Mouse (Mus musculus) splenic B cell, adult 2 months (primary cell): Measurements from ENCODE around the gene Dynll1.
"Not testable (repeated sequence)": the region's sequence is repeated elsewhere in the genome, so short reads cannot be mapped to it uniquely, and the experiment has no call there.

Experiments
- DNase-seq: peaks from one replicate; pipeline ENCODE4 v3.0.0-alpha.2; 2011; ENCODE audit warnings: low read depth, low spot score
- H3K27me3 ChIP-seq: 2 replicates; pipeline ENCODE4 v1.6.1; 2012; ENCODE audit warnings: mild to moderate bottlenecking, low read length, moderate library complexity, mixed read lengths; ENCODE audit not compliant: control insufficient read depth, poor library complexity, insufficient read depth, severe bottlenecking
- H3K36me3 ChIP-seq: 2 replicates; pipeline ENCODE4 v1.6.1; 2012; ENCODE audit warnings: mild to moderate bottlenecking, low read length, moderate library complexity, mixed read lengths; ENCODE audit not compliant: control insufficient read depth, poor library complexity, insufficient read depth, severe bottlenecking

The Dynll1 gene

GRCm38 (mm10) chr5:115319004-115319940 is 18.5 kb upstream of the Dynll1 start:
- H3K27me3 ChIP-seq = no peaks in the 10 kb centered on the region; the same call in 1 of the 2 replicates
- DNase-seq = peak; percentile 32
- no peaks in the 10 kb centered on the region for H3K36me3 ChIP-seq

- DNase-seq = no peak
- H3K36me3 ChIP-seq = no peaks in the 10 kb centered on the region
- H3K27me3 ChIP-seq = no peaks in the 10 kb centered on the region; the same call in 1 of the 2 replicates
Measured at GRCm38 (mm10) chr5:115317645-115318328, 17.0 kb upstream of the Dynll1 start.

- H3K27me3 ChIP-seq = no peaks in the 10 kb centered on the region; the same call in 1 of the 2 replicates
- no peak for DNase-seq
- no peaks in the 10 kb centered on the region for H3K36me3 ChIP-seq
Measured at GRCm38 (mm10) chr5:115316968-115317644, 16.3 kb upstream of the Dynll1 start.

- DNase-seq = no peak
- H3K36me3 ChIP-seq = no peaks in the 10 kb centered on the region
- no peaks in the 10 kb centered on the region for H3K27me3 ChIP-seq
Measured at GRCm38 (mm10) chr5:115313668-115313943, 12.8 kb upstream of the Dynll1 start.

GRCm38 (mm10) chr5:115312816-115313667 is 12.2 kb upstream of the Dynll1 start:
- no peaks in the 10 kb centered on the region for H3K36me3 ChIP-seq
- no peak for DNase-seq

GRCm38 (mm10) chr5:115312354-115312753 is 11.6 kb upstream of the Dynll1 start:
- DNase-seq = no peak

More at GRCm38 (mm10) chr5:115312816-115313667, 12.2 kb upstream of the Dynll1 start:
- H3K27me3 ChIP-seq = no peaks in the 10 kb centered on the region

GRCm38 (mm10) chr5:115302190-115302589 is 1.4 kb upstream of the Dynll1 start:
- not testable (repeated sequence) for H3K27me3 ChIP-seq, H3K36me3 ChIP-seq, DNase-seq

More at GRCm38 (mm10) chr5:115312354-115312753, 11.6 kb upstream of the Dynll1 start:
- Histone ChIP-seq H3K27me3 (no peaks in the 10 kb centered on the region), H3K36me3 (no peaks in the 10 kb centered on the region)

- H3K27me3 ChIP-seq = no peaks in the 10 kb centered on the region
- DNase-seq = no peak
Measured at GRCm38 (mm10) chr5:115301615-115302014, 816 bp upstream of the Dynll1 start.

GRCm38 (mm10) chr5:115300035-115300744 is 609 bp downstream of the Dynll1 start:
- Histone ChIP-seq H3K36me3 (peaks cover 2% of the 10 kb centered on the region; the same call in 1 of the 2 replicates), H3K27me3 (no peaks in the 10 kb centered on the region)
- no peak for DNase-seq

More at GRCm38 (mm10) chr5:115301615-115302014, 816 bp upstream of the Dynll1 start:
- H3K36me3 ChIP-seq = peaks cover 2% of the 10 kb centered on the region; the same call in 1 of the 2 replicates

- Histone ChIP-seq H3K27me3 (no peaks in the 10 kb centered on the region), H3K36me3 (peaks cover 5% of the 10 kb centered on the region; the same call in 1 of the 2 replicates)
- no peak for DNase-seq
Measured at GRCm38 (mm10) chr5:115296347-115296746, 4.5 kb downstream of the Dynll1 start.

- peaks cover 5% of the 10 kb centered on the region; the same call in 1 of the 2 replicates for H3K36me3 ChIP-seq
- no peaks in the 10 kb centered on the region for H3K27me3 ChIP-seq
- peak; percentile 37 for DNase-seq
Measured at GRCm38 (mm10) chr5:115294173-115294572, 6.6 kb downstream of the Dynll1 start.

GRCm38 (mm10) chr5:115284735-115285134 is 16.1 kb downstream of the Dynll1 start:
- Histone ChIP-seq H3K36me3 (peaks cover 7% of the 10 kb centered on the region; the same call in 1 of the 2 replicates), H3K27me3 (no peaks in the 10 kb centered on the region)
- DNase-seq = peak; percentile 60

- H3K27me3 ChIP-seq = no peaks in the 10 kb centered on the region
- H3K36me3 ChIP-seq = peaks cover 4% of the 10 kb centered on the region; the same call in 1 of the 2 replicates
- peak; percentile 41 for DNase-seq
Measured at GRCm38 (mm10) chr5:115280050-115280687, 20.6 kb downstream of the Dynll1 start.
